Mouse (Mus musculus): ENCODE measurements around the gene Cphx3. TPM values are rescaled to one million over a fixed set of nuclear protein-coding genes. Genes with fewer than 3 reads are reported as not detected.
"Not testable (repeated sequence)": the region's sequence is repeated elsewhere in the genome, so short reads cannot be mapped to it uniquely, and the experiment has no call there.

Gene Cphx3
- polyA plus RNA-seq (2012; rRNA removed), result not detected in 2 replicates

DNA sequence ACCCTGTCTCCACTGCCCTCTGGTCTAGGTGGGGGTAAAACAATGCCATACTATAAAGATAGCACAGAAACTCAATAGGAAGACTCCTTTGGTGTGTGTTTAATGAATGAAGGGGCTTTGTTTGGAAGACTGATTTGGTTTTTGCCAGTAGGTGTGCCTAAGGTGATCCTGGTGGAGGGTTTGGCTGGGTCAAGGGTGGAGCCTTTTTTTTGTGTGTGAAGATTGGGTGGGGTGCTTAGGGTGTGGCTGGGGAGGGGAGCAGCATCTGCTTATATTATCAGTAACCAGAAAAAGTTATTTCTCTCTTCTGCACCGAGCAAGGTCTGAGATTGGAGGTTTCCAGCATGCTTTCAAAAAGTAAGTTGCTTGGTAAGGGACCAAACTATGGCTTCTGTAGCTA lies at the start of gene Cphx3:
TSS of gene Cphx3 (plus strand) at position 301 of the 400 bp plus-strand sequence.
- H3K27ac ChIP-seq (ENCODE audit: control insufficient read depth, insufficient read depth, low read depth, low read length); H3K4me1 ChIP-seq (ENCODE audit: control insufficient read depth, insufficient read depth, low read length); H3K36me3 ChIP-seq (ENCODE audit: control insufficient read depth, insufficient read depth, low read length); H3K27me3 ChIP-seq (ENCODE audit: control insufficient read depth, insufficient read depth, low read length); H3K4me3 ChIP-seq (ENCODE audit: control insufficient read depth, low read depth, low read length): not testable (repeated sequence)

DNA sequence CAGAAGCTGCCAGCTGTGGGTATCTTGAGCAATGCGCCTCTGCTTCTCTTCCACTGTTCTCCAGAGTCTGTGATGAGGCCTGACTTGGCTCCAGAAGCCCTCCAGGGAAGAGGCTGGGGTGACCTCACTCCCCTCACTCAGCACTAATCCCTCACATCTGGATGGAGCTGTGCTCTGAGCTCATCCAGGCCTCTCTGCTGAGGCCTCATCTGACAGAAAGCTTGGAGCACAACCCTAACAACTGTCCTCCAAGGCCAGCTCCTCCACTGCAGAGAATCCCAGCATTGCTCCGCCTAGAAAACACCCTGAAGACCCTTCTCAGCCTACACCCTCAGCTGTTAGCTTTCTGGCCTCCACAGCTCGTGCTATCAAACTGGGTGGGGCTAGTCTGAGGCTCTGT lies 47.7 kb upstream of the Cphx3 start:
- not testable (repeated sequence) for H3K4me1 ChIP-seq (ENCODE audit: control insufficient read depth, insufficient read depth, low read length); H3K4me3 ChIP-seq (ENCODE audit: control insufficient read depth, low read depth, low read length); H3K27ac ChIP-seq (ENCODE audit: control insufficient read depth, insufficient read depth, low read depth, low read length); H3K27me3 ChIP-seq (ENCODE audit: control insufficient read depth, insufficient read depth, low read length); H3K36me3 ChIP-seq (ENCODE audit: control insufficient read depth, insufficient read depth, low read length)

DNA sequence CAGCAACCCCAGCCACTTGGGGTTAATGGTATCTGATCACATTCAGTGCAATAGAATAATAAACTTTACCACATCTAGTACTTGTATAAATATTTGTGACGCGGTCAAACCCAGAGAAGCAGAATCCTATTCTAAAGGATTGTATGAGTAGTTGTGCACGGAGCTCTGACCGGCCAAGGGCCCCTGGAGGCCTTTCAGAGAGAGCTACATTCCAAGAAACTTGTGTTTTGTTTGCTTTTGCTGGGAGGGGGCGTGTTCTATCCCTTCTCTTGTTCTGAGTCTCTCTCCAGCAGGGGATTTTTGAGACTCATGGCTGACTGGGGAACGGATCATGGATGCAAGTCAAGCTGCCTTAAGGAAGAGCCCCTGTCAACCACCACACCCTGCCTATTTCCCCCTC lies 46.7 kb upstream of the Cphx3 start:
- not testable (repeated sequence) for H3K4me3 ChIP-seq (ENCODE audit: control insufficient read depth, low read depth, low read length); H3K4me1 ChIP-seq (ENCODE audit: control insufficient read depth, insufficient read depth, low read length); H3K27ac ChIP-seq (ENCODE audit: control insufficient read depth, insufficient read depth, low read depth, low read length); H3K36me3 ChIP-seq (ENCODE audit: control insufficient read depth, insufficient read depth, low read length); H3K27me3 ChIP-seq (ENCODE audit: control insufficient read depth, insufficient read depth, low read length)

DNA sequence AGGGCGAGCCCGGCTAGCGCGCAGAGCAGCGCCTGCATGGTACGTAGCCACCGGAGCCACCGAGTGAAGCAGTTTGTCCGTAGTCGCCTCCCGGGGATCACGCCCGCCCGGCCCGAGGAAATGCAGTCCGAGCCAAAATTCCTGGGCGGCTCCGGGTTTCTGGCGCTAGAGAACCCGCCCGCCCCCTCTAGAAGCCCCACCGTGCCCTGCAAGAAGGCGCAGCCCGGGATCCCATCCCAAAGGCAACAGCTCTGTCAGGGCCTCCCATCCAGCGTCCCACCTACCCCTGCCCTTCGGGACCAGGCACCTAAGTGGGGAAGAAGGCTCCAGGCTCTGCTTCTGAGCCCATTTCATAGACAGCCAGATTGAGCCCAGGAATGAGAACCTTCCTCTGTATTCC lies 39.5 kb upstream of the Cphx3 start, which contains the start of gene Gm9780:
TSS of gene Gm9780 (minus strand) at position 101 of the 400 bp plus-strand sequence.
- not testable (repeated sequence) for H3K4me1 ChIP-seq (ENCODE audit: control insufficient read depth, insufficient read depth, low read length); H3K4me3 ChIP-seq (ENCODE audit: control insufficient read depth, low read depth, low read length); H3K27ac ChIP-seq (ENCODE audit: control insufficient read depth, insufficient read depth, low read depth, low read length); H3K27me3 ChIP-seq (ENCODE audit: control insufficient read depth, insufficient read depth, low read length); H3K36me3 ChIP-seq (ENCODE audit: control insufficient read depth, insufficient read depth, low read length)

DNA sequence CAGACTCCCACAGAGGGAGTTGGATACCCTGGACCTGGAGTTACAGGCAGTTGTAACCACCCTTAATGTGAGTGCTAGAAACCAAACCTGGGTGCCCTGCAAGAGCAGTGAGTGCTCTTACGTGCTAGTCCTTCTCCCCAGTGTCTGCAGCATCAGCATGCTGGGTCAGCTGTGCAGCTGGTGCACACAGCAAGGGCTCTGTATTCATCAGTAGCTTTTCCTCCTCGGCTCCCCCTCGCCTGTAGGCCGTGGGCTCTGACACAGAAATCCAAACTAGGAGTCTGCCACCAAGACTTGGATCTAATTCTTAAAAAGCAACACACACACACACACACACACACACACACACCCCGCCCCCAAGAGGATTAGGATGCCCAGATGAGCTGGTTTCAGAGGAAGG lies 37.1 kb upstream of the Cphx3 start:
- H3K27me3 ChIP-seq (ENCODE audit: control insufficient read depth, insufficient read depth, low read length); H3K36me3 ChIP-seq (ENCODE audit: control insufficient read depth, insufficient read depth, low read length); H3K4me3 ChIP-seq (ENCODE audit: control insufficient read depth, low read depth, low read length); H3K4me1 ChIP-seq (ENCODE audit: control insufficient read depth, insufficient read depth, low read length); H3K27ac ChIP-seq (ENCODE audit: control insufficient read depth, insufficient read depth, low read depth, low read length): not testable (repeated sequence)

DNA sequence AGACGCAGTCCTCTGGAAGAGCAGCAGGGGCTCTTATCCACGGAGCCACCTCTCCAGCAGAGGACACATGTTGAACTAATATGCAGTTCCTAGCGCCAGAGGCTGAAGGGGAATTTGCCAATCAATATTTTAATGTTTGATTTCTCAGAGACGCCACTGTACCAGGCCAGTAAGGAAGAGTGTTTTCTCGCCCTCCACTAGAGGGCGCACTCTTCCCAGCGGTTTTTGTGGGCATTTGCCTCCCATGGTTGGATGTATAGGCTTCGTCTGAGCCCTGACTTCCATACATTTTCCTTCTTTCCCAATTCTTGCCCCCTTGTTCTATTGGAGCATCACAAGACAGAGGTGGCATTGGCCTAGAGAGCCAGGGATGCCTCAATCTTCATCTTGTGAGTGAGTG lies 35.1 kb upstream of the Cphx3 start:
- not testable (repeated sequence) for H3K4me1 ChIP-seq (ENCODE audit: control insufficient read depth, insufficient read depth, low read length); H3K36me3 ChIP-seq (ENCODE audit: control insufficient read depth, insufficient read depth, low read length); H3K4me3 ChIP-seq (ENCODE audit: control insufficient read depth, low read depth, low read length); H3K27me3 ChIP-seq (ENCODE audit: control insufficient read depth, insufficient read depth, low read length); H3K27ac ChIP-seq (ENCODE audit: control insufficient read depth, insufficient read depth, low read depth, low read length)

DNA sequence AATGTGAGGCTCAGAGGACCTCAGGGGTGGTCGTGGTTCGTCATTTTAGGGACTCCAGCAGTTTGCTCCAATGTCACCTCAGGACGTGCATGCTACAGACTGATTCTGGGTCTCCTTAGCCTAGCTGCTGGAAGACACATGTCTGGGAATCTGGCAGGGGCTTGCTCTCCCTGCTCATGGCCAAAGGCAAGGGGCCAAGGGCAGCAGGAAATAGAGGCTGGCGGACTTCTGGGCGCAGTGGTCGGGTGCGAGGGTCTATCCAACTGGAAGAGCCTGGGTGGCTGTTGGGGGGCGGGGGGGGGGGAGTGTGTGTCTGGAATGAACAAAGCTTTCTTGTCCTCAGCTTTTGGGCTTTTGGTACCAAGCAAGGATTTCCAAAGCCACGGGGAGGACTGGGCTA lies 33.3 kb upstream of the Cphx3 start:
- not testable (repeated sequence) for H3K4me1 ChIP-seq (ENCODE audit: control insufficient read depth, insufficient read depth, low read length); H3K27ac ChIP-seq (ENCODE audit: control insufficient read depth, insufficient read depth, low read depth, low read length); H3K4me3 ChIP-seq (ENCODE audit: control insufficient read depth, low read depth, low read length)

DNA sequence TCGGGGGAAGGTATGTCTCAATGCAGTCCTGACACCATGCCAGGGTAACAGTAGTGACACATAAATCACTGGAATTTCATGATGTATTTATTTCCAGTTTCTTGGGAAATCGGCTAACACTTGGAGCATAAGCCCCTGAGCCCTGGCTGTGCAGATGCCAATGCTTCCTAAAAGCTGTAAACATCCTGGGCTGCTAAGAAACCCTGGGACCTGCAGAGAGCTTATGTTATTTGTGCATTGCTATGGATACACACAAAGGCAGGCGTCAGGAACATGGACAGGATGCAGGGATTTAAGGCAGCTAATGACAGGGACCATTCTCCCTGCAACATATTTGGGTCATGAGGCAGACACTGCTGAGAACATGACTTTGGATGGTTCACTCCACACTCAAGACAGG lies 23.9 kb upstream of the Cphx3 start:
- not testable (repeated sequence) for H3K27ac ChIP-seq (ENCODE audit: control insufficient read depth, insufficient read depth, low read depth, low read length); H3K4me3 ChIP-seq (ENCODE audit: control insufficient read depth, low read depth, low read length); H3K36me3 ChIP-seq (ENCODE audit: control insufficient read depth, insufficient read depth, low read length); H3K27me3 ChIP-seq (ENCODE audit: control insufficient read depth, insufficient read depth, low read length); H3K4me1 ChIP-seq (ENCODE audit: control insufficient read depth, insufficient read depth, low read length)

More for the DNA sequence above, 33.3 kb upstream of the Cphx3 start:
- not testable (repeated sequence) for H3K27me3 ChIP-seq (ENCODE audit: control insufficient read depth, insufficient read depth, low read length); H3K36me3 ChIP-seq (ENCODE audit: control insufficient read depth, insufficient read depth, low read length)

DNA sequence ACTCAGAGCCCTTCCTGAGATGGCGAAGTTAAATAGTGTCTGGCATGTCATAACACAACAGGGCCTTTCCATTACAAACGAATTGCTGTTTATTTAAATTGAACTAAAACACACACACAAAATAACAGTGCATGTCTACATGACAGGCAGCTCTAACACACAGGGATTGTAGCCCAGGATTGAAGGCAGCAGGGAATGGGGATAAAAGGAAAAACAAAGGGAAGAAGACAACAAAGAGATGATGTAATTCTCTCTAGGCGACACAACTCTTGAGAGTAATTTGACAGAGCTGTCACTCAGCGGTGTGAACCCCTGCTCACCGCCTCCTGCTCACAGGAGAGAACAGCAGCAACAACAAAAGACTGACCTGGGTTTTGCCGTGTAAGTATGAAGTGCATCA lies 22.7 kb upstream of the Cphx3 start:
- not testable (repeated sequence) for H3K4me1 ChIP-seq (ENCODE audit: control insufficient read depth, insufficient read depth, low read length); H3K36me3 ChIP-seq (ENCODE audit: control insufficient read depth, insufficient read depth, low read length); H3K27me3 ChIP-seq (ENCODE audit: control insufficient read depth, insufficient read depth, low read length); H3K27ac ChIP-seq (ENCODE audit: control insufficient read depth, insufficient read depth, low read depth, low read length); H3K4me3 ChIP-seq (ENCODE audit: control insufficient read depth, low read depth, low read length)

DNA sequence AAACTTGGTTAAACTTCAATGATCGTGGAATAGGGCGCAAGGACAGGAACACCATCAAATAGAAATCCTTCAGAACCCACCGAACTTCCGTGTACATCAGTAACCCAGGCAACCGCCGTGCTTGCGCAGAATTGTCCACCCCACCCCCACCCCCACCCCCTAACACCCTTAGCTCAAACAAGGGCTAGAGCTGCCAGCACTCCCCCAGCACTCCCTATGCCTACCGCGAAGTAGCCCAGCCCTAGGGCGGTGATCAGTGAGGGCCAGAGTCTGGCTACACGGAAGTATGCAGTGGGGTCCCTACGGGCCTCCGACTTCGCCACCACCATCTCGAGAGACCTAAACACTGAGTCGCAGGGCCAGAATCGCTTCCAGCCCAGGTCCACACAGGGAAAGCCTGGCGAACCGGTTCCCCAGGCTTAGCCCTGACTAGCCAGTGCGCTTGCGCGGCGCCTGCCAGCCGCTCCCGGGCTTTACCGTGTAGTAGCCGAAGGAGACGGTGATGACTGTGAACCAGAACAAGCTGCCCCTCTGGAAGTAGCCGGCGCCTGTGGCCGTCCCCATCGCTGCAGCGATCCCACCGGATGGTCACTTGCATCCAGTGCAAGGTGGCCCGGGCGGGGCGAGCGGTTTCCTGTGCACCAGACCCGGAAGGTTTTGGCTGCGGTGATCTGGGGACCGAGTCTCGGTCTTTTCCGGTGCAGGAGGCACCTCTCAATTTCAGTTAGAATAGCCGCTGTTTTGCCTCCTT lies 15.3 kb upstream of the Cphx3 start:
- not testable (repeated sequence) for H3K27me3 ChIP-seq (ENCODE audit: control insufficient read depth, insufficient read depth, low read length); H3K36me3 ChIP-seq (ENCODE audit: control insufficient read depth, insufficient read depth, low read length); H3K27ac ChIP-seq (ENCODE audit: control insufficient read depth, insufficient read depth, low read depth, low read length); H3K4me1 ChIP-seq (ENCODE audit: control insufficient read depth, insufficient read depth, low read length); H3K4me3 ChIP-seq (ENCODE audit: control insufficient read depth, low read depth, low read length)

DNA sequence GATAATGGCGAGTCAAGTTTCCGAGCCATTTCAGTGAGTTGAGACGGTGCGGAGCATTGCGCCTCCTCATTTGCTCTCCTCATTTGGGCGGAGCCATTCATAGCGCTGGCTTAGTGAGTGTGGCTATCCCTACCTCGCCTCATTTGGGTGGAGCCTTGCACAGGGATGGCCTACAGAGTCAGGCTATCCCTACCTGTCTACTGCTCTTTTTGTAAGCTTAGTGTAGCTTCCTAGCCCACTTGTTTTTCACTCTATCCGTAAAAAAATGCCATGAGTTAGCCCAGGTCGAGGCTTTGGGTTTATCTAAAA lies 14.8 kb upstream of the Cphx3 start, which contains the start of gene Tmem254c:
TSS of gene Tmem254c (minus strand) at position 31 of the 309 bp plus-strand sequence.
- H3K4me1 ChIP-seq (ENCODE audit: control insufficient read depth, insufficient read depth, low read length); H3K4me3 ChIP-seq (ENCODE audit: control insufficient read depth, low read depth, low read length); H3K36me3 ChIP-seq (ENCODE audit: control insufficient read depth, insufficient read depth, low read length); H3K27me3 ChIP-seq (ENCODE audit: control insufficient read depth, insufficient read depth, low read length); H3K27ac ChIP-seq (ENCODE audit: control insufficient read depth, insufficient read depth, low read depth, low read length): not testable (repeated sequence)

DNA sequence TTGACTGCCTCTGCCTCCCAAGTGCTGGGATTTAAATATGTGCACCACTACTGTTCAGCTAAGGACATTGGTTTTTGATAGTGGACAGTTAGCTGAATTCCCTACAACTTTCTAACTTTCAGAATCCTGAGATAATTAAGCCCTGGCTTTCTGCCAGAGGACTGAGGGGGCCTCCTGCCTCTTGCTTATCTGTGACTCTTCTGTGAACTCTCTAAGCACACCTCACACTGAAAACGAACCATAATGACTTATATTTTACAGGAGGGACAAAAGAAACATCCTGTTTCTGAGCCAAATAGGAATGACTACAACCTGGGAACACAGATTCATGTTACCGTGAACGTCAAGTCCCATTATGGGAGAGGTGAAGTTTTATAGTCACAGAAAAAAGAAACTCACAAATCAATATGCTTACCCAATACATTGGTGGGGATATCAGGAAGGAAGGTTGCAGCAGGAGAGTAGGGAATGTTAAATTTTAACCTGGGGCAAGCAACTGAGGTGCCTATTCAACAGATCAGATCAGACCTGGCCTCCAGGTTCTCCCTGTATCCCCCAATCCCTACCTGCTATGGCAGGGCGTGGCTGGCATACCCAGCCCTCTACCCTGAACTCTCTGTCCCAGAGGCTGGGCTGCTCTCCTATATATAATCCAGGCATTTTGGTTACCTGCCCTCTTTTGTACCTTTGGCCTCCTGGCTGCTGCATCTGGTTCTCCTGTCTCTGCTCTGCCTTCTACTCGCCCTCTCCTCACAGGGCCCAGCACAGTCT lies 5.3 kb upstream of the Cphx3 start:
- not testable (repeated sequence) for H3K36me3 ChIP-seq (ENCODE audit: control insufficient read depth, insufficient read depth, low read length); H3K27ac ChIP-seq (ENCODE audit: control insufficient read depth, insufficient read depth, low read depth, low read length); H3K4me1 ChIP-seq (ENCODE audit: control insufficient read depth, insufficient read depth, low read length); H3K27me3 ChIP-seq (ENCODE audit: control insufficient read depth, insufficient read depth, low read length); H3K4me3 ChIP-seq (ENCODE audit: control insufficient read depth, low read depth, low read length)

All from testis, adult 2 months (tissue).